Mouse (Mus musculus) thymus, adult 2 months (tissue): ENCODE measurements around the gene Ublcp1.

Experiments used
- CTCF ChIP-seq: fragments of 200-500 bp; IDR thresholded peaks from 2 replicates; pipeline ENCODE4 v1.5.1; 2012; ENCODE audit warnings: mild to moderate bottlenecking, control low read depth, low read length, moderate library complexity, borderline replicate concordance; ENCODE audit not compliant: control insufficient read depth, poor library complexity, insufficient read depth; ENCODE audit errors: extremely low read depth
- POLR2A ChIP-seq: fragments of 200-500 bp; IDR thresholded peaks from 2 replicates; pipeline ENCODE4 v1.6.1; 2012; ENCODE audit warnings: mild to moderate bottlenecking, low read length, control low read depth, moderate library complexity; ENCODE audit not compliant: control insufficient read depth, poor library complexity, insufficient read depth; ENCODE audit errors: extremely low read depth

GRCm38 (mm10) chr11:44423955-44424354 lies 46.3 kb downstream of the Ublcp1 start:
- TF ChIP-seq POLR2A (no peak), CTCF (no peak)
